Mouse (Mus musculus): Measurements from ENCODE around the gene Olfr222. TPM values are rescaled to one million over a fixed set of nuclear protein-coding genes. Genes with fewer than 3 reads are reported as not detected.

Gene Olfr222
- polyA plus RNA-seq, 1 experiment from 2014 or later: not detected

DNA sequence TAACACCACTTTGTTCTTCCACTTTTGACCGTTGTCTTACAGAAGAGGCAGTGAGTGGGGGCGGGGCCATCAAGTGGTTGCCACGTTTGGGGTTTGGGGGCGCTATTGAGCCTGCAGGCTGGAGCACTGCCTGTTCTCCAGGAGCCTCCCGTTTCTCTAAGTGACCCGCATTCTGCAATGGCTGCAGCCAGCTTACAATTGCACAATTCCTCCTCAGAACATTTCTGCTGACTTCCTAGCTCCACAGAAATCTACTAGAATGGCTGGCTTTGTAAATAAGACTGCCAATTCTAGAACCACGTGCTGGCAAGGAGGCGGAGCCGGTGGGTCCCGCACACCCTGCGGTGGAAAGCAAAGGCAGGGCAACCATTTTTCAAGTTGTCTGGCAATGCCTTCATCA, 37.6 kb downstream of the Olfr222 start:
- no peak for ATAC-seq

DNA sequence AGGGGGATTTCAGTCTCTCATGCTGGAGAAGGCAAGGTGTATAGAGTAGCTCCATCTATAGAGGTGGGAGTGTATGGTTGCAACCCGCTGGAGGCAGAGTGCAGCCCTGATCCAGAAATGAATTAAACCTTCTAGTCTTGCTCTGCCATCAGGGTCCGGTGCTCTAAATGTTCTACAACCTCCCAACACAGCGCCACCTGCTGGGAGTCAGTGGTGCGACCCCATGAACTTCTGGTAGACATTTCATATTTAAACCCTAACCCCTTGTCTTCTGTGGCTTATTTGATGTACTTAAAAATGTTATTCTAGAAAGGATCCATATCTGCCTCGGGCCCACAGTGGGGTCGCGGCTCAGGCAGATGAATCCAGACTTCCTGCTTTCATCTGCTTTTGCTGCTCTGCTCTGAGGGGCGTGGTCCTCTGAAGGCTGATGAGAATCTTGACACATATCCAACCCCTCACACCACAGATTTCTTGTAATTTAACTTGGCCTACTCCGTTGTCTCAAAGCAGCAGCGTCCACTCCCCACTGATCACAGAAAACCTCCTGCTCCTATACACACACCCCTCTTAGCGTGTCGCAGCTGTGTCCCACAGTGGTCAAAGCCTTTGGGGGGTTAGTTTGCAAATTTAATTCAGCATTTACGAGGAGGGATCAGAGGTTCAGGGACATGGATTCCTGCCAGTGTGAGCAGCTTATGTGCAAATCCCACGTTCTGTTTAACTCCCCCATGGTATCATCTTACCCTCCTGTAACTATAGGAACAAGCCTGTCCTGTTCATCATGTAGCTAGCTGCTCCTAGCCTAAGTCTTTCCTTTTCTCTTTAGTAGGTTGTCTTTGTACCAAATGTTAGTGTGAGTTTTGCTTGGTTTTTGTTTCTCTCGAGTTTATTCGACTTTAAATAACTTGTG, 38.6 kb downstream of the Olfr222 start:
- Histone ChIP-seq H3K4me1 (no peaks in the 10 kb centered on the region), H3K27me3 (replicated peaks) (no peaks in the 10 kb centered on the region), H3K4me3 (no peak overlapping the region), H3K9me3 (replicated peaks) (no peaks in the 10 kb centered on the region), H3K9ac (no peak overlapping the region), H3K27ac (no peak overlapping the region), H3K36me3 (no peaks in the 10 kb centered on the region), H3K4me2 (no peak overlapping the region)
- no peak for ATAC-seq
- WGBS (ENCODE audit: insufficient replicate concordance): 60% methylated on average over 16 of the region's 16 CpGs

More for the DNA sequence above, 37.6 kb downstream of the Olfr222 start:
- Histone ChIP-seq H3K4me3 (no peak overlapping the region), H3K27ac (no peak overlapping the region), H3K9me3 (replicated peaks) (no peaks in the 10 kb centered on the region), H3K9ac (no peak overlapping the region), H3K4me2 (no peak overlapping the region; the same call in 1 of the 2 replicates), H3K4me1 (no peaks in the 10 kb centered on the region), H3K27me3 (replicated peaks) (no peaks in the 10 kb centered on the region), H3K36me3 (no peaks in the 10 kb centered on the region)
- WGBS (ENCODE audit: insufficient replicate concordance): 22% methylated on average over 11 of the region's 11 CpGs

DNA sequence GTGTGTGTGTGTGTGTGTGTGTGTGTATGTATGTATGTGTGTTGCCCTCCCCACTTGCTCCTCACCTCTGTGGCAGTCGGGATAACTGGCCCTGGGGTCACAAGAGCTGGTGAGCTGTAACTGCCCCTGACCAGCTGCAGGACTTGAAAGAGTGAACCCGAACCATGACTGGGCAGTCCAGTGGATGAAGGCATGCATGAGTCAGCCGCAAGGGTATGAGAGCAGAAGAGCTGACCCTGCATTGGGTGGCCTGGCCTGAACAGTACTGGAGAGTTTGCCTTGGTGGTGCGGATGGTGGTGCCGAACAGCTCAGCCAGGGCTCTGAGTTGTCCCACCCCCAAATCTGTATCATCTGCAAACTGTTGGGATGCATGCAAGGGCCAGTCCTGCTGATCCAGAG, 44.5 kb downstream of the Olfr222 start:
- ATAC-seq: no peak
- Histone ChIP-seq H3K4me1 (no peaks in the 10 kb centered on the region), H3K4me3 (no peak overlapping the region), H3K36me3 (no peaks in the 10 kb centered on the region), H3K9me3 (replicated peaks) (no peaks in the 10 kb centered on the region), H3K27me3 (replicated peaks) (peaks cover 4% of the 10 kb centered on the region), H3K27ac (no peak overlapping the region), H3K9ac (no peak overlapping the region), H3K4me2 (no peak overlapping the region)
- 79% methylated on average over 5 of the region's 5 CpGs for WGBS (ENCODE audit: insufficient replicate concordance)

DNA sequence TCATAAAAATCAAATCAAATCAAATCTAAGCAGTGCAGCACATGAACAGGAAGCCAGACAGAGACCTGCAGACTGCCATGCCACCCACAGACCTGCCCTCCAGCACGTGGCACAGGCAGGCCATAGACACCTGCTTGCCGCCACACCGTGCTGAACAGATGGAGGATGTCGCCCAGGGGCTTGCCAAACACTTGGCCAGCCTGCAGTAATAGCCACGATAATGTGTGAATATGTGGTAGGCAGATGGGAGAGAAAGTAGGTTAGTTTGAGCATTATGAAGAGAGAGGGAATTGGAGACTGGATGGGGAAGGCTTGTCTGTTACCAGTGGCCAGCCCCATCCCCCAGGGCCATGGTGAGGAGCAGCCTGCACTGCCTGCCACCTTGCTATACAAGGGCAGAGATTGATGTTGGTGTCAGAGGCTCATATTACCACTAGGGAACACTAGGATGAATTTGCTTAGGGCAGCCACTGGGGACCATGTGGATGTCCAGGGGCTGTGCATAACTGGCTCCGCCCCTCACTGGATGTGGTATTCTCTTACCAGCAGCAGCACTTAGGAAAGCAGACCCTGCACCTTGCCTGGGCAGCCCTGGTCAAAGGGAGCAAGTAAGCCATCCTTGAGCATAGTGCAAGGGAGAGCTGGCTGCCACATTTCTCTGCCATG, 45.0 kb downstream of the Olfr222 start:
- peaks cover 4% of the 10 kb centered on the region for H3K27me3 ChIP-seq (replicated peaks)
- no peak overlapping the region for H3K4me2 ChIP-seq
- H3K36me3 ChIP-seq: no peaks in the 10 kb centered on the region
- H3K4me3 ChIP-seq: no peak overlapping the region
- ATAC-seq: no peak
- H3K9ac ChIP-seq: no peak overlapping the region
- H3K4me1 ChIP-seq: no peaks in the 10 kb centered on the region
- no peak overlapping the region for H3K27ac ChIP-seq
- no peaks in the 10 kb centered on the region for H3K9me3 ChIP-seq (replicated peaks)
- 58% methylated on average over 6 of the region's 6 CpGs for WGBS (ENCODE audit: insufficient replicate concordance)

DNA sequence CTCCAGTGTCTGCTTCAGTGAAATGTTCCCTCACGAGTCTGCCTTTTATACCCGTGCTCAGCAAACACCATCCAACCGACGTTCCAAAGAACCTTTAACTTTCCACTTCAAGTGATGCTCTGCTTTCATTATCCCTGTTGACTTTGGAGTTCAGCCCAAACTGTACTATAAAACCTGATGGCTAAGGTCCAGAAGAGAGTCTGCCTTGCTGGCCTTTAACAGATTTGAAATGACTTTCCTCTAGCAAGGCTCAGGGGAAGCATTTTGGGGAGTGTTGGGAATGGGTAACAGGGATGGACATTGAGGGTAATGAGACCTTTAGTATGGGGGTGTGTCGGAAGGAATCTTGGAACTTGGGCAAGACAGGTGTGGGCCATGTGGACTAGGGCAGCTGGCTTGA, 45.8 kb downstream of the Olfr222 start:
- ATAC-seq: no peak
- Histone ChIP-seq H3K4me1 (no peaks in the 10 kb centered on the region), H3K4me3 (no peak overlapping the region), H3K36me3 (no peaks in the 10 kb centered on the region), H3K4me2 (no peak overlapping the region), H3K9me3 (replicated peaks) (no peaks in the 10 kb centered on the region), H3K27ac (no peak overlapping the region), H3K27me3 (replicated peaks) (peaks cover 4% of the 10 kb centered on the region), H3K9ac (no peak overlapping the region)
- WGBS (ENCODE audit: insufficient replicate concordance): 71% methylated on average over 5 of the region's 5 CpGs

DNA sequence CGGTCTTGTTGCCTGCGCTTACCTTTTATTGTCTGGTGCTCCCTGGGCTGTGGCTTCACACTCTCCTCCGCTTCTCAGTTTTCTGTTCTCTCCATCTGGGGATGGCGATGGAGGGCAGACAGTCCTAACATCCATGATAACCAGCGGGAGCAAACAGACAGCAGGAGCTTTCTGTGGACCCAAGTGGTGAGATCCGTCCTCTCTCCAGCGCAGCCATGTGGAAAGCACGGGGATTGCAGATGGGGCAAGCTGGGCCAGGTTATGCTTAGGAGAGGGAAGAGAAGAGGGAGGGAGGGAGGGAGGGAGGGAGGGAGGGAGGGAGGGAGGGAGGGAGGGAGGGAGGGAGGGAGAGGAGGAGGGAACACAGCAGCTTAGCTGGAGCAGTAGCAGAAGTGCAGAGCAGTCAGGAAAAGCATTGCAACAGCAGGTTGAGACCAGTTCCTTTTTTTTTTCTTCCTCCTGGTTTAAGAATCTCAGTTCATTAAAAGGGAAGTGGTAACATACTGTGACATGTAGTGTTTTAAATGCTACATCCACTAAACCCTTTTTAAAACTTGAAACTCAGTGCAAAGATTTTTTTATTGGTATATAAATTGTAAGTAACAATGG, 49.5 kb downstream of the Olfr222 start, which contains the start of gene Zkscan17:
Gene Zkscan17 (minus strand): TSS at position 280 of the 609 bp plus-strand sequence.
- Histone ChIP-seq H3K27me3 (replicated peaks) (peaks cover 4% of the 10 kb centered on the region), H3K36me3 (no peaks in the 10 kb centered on the region), H3K9me3 (replicated peaks) (peaks cover 4% of the 10 kb centered on the region; the same call in 1 of the 2 replicates), H3K4me1 (no peaks in the 10 kb centered on the region), H3K27ac (no peak within 1 kb of the TSS), H3K4me2 (no peak within 1 kb of the TSS), H3K4me3 (no peak within 1 kb of the TSS), H3K9ac (no peak within 1 kb of the TSS)
- no peak for ATAC-seq
- WGBS (ENCODE audit: insufficient replicate concordance): 44% methylated on average over 8 of the region's 8 CpGs

DNA sequence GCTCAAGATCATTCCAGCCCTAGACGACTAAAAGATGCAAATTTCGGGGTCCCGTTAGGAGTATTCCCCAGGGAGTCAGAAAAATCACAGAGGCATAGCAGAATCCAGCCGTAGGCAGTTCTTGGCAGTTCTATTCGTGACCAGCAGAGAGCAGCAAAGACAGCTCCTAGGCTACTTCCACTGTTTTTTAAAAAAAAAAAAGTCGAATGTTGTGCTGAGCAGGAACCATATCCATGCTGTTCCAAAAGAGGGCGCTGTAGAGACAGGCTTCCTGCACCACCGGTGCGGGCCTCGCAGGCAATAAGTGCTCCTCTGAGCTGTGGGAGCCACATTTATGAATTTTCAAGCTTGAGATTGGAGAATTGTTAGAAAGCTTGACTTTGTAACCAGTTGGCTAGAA, 50.8 kb downstream of the Olfr222 start:
- no peak overlapping the region for H3K9ac ChIP-seq
- peaks cover 7% of the 10 kb centered on the region for H3K27me3 ChIP-seq (replicated peaks)
- H3K4me1 ChIP-seq: no peaks in the 10 kb centered on the region
- no peak overlapping the region for H3K4me3 ChIP-seq
- WGBS (ENCODE audit: insufficient replicate concordance): 6% methylated on average over 10 of the region's 10 CpGs
- no peaks in the 10 kb centered on the region for H3K36me3 ChIP-seq
- H3K27ac ChIP-seq: no peak overlapping the region
- H3K4me2 ChIP-seq: no peak overlapping the region
- ATAC-seq: no peak
- peaks cover 4% of the 10 kb centered on the region; the same call in 1 of the 2 replicates for H3K9me3 ChIP-seq (replicated peaks)

DNA sequence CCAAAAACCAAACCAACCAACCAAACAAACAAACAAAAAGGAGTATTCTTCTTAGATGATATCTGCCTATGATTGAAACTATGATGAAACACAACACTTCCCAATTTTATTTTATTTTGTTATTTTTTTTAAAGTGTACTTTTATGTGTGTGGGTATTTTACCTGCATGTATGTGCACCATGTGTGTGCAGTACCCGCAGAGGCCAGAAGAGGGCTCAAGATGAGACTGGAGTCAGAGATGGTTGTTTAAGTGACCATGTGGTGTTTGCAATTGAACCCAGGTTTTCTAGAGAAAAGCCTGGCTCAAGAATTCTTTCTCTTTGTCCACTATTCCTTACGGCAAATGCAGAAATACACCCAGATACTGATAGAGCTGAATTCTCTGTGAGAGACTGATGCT, 51.9 kb downstream of the Olfr222 start:
- no peaks in the 10 kb centered on the region for H3K36me3 ChIP-seq
- no peak overlapping the region for H3K9ac ChIP-seq
- H3K4me1 ChIP-seq: no peaks in the 10 kb centered on the region
- H3K4me3 ChIP-seq: no peak overlapping the region
- WGBS (ENCODE audit: insufficient replicate concordance): 81% methylated on average over 2 of the region's 2 CpGs
- peaks cover 4% of the 10 kb centered on the region; the same call in 1 of the 2 replicates for H3K9me3 ChIP-seq (replicated peaks)
- no peak for ATAC-seq
- no peak overlapping the region for H3K27ac ChIP-seq
- H3K27me3 ChIP-seq (replicated peaks): peaks cover 7% of the 10 kb centered on the region
- no peak overlapping the region for H3K4me2 ChIP-seq

Other genes with a start within 250 kb of the Olfr222 start
- gene Prss38, start 200.6 kb downstream of the Olfr222 start, polyA plus RNA-seq (2016; fragmentation: Nextera tagmentation; extraction: Ambion mirVana): not detected in 2 replicates
- gene Jmjd4, start 126.2 kb downstream of the Olfr222 start, polyA plus RNA-seq (2016; fragmentation: Nextera tagmentation; extraction: Ambion mirVana): 7.5 and 7.7 TPM in 2 replicates
- 34.4 and 35.8 TPM in 2 replicates for gene Snap47, start 125.0 kb downstream of the Olfr222 start, polyA plus RNA-seq (2016; fragmentation: Nextera tagmentation; extraction: Ambion mirVana)
- 1.3 and 1.7 TPM in 2 replicates for gene Zfp867, start 103.8 kb downstream of the Olfr222 start, polyA plus RNA-seq (2016; fragmentation: Nextera tagmentation; extraction: Ambion mirVana)
- gene Zkscan17, start 49.5 kb downstream of the Olfr222 start, polyA plus RNA-seq (2016; fragmentation: Nextera tagmentation; extraction: Ambion mirVana): 8.6 and 9.1 TPM in 2 replicates
- gene Nlrp3, start 34.7 kb downstream of the Olfr222 start, polyA plus RNA-seq (2016; fragmentation: Nextera tagmentation; extraction: Ambion mirVana): 0.41 and 0.43 TPM in 2 replicates
- not detected in 2 replicates for gene Olfr223, start 17.1 kb upstream of the Olfr222 start, polyA plus RNA-seq (2016; fragmentation: Nextera tagmentation; extraction: Ambion mirVana)
- gene Mprip, start 85.1 kb upstream of the Olfr222 start, polyA plus RNA-seq (2016; fragmentation: Nextera tagmentation; extraction: Ambion mirVana): 36.4 and 38.5 TPM in 2 replicates
- 2.4 and 3.1 TPM in 2 replicates for gene Pld6, start 211.4 kb upstream of the Olfr222 start, polyA plus RNA-seq (2016; fragmentation: Nextera tagmentation; extraction: Ambion mirVana)
- 15.9 and 19.8 TPM in 2 replicates for gene Flcn, start 233.8 kb upstream of the Olfr222 start, polyA plus RNA-seq (2016; fragmentation: Nextera tagmentation; extraction: Ambion mirVana)